Mouse (Mus musculus) small intestine, adult 2 months (tissue): ENCODE measurements at regions not wholly inside any gene's neighbourhood (a gene's known extent, or its start where the extent isn't known, plus 50 kb on each side); places are given as distances from the start of the nearest gene placed in this dataset.
A peak's percentile ranks its signal among the peaks of the same experiment; 100 is the strongest.

Experiments
- CTCF ChIP-seq: fragments of 200-500 bp; IDR thresholded peaks from 2 replicates; pipeline ENCODE4 v1.5.1; 2012; ENCODE audit warnings: low read depth, mild to moderate bottlenecking, control low read depth, inconsistent platforms, low read length, moderate library complexity, mixed read lengths; ENCODE audit not compliant: insufficient replicate concordance, insufficient read length; ENCODE audit errors: extremely low read depth
- POLR2A ChIP-seq: fragments of 200-500 bp; IDR thresholded peaks from 2 replicates; pipeline ENCODE4 v1.6.1; 2012; ENCODE audit warnings: low read depth, mild to moderate bottlenecking, control low read depth, inconsistent platforms, low read length, moderate library complexity

DNA sequence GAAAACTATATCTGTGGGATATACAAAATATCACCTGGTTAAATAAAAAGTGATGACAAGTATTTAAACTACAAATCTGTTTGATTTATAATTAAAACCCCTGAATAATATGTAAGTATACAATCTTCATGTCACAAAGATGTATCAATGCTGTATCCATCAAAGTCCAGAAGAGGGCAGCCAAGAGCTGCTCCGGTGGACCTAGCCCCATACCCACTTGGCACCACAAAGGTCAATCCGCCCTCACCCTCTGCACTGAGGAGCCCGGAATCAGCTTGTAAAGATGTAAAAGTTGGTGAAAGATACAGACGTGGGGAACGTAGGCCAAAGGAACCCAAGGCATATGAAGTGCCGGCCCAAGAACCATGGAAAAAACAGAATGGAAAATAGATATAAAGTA is 123.1 kb upstream of the Slc22a22 start:
- TF ChIP-seq CTCF (peak; percentile 82; the same call in 1 of the 2 replicates), POLR2A (no peak)
